Mouse (Mus musculus) B cell, adult 67 days (primary cell): ENCODE data around the gene Gm49398. TPM values are rescaled to one million over a fixed set of nuclear protein-coding genes. Genes with fewer than 3 reads are reported as not detected.

Experiments
- total RNA-seq, 2 experiments: library from RNA; stranded (reverse); gene quantifications; 4 replicates each; pipeline ENCODE4 v1.2.4; 2023

Gm49398 gene
- not detected for total RNA-seq

GRCm38 (mm10) chr13:61288739-61289138 lies at the start of gene Gm49398:
Gm49398 (minus strand) TSS chr13:61288839.

GRCm38 (mm10) chr13:61255258-61255657 lies 33.4 kb downstream of the Gm49398 start, which contains the start of gene Cts8:
Cts8 (minus strand) TSS chr13:61255358.

DNA sequence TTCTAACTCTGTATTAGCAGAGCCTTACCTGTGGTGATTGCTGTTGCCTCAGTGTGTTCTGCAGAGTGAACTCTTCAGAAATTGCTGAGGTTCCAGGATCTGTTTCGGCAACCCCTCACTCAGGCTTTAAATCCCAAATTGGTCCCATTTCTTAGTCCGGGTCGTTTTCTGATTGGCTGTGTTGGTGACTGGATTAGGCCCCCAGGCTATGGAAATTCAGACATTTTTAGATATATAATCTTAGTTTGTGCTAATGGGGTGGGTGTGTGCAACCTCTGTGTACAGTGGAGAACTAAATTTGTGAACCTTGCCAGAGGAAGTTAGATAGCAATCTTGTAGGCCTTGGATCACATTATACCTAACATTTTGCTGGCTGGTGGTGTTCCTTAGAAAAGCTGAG lies 85.3 kb downstream of the Gm49398 start, which contains the start of gene Cts6:
Gene Cts6, minus strand, starts transcription at position 101 of the 400 bp plus-strand sequence.

Other genes with a start within 250 kb of the Gm49398 start
- not detected for gene Ctsq, start 248.2 kb downstream of the Gm49398 start, total RNA-seq
- not detected for gene Ctsr, start 124.6 kb downstream of the Gm49398 start, total RNA-seq
- not detected for gene Cts6, start 85.4 kb downstream of the Gm49398 start, total RNA-seq
- gene Cts8, start 33.5 kb downstream of the Gm49398 start, total RNA-seq = not detected
- not detected for gene Cts7, start 69.4 kb upstream of the Gm49398 start, total RNA-seq